Mouse (Mus musculus): ENCODE measurements at regions not wholly inside any gene's neighbourhood (a gene's known extent, or its start where the extent isn't known, plus 50 kb on each side); places are given as distances from the start of the nearest gene placed in this dataset.

DNA sequence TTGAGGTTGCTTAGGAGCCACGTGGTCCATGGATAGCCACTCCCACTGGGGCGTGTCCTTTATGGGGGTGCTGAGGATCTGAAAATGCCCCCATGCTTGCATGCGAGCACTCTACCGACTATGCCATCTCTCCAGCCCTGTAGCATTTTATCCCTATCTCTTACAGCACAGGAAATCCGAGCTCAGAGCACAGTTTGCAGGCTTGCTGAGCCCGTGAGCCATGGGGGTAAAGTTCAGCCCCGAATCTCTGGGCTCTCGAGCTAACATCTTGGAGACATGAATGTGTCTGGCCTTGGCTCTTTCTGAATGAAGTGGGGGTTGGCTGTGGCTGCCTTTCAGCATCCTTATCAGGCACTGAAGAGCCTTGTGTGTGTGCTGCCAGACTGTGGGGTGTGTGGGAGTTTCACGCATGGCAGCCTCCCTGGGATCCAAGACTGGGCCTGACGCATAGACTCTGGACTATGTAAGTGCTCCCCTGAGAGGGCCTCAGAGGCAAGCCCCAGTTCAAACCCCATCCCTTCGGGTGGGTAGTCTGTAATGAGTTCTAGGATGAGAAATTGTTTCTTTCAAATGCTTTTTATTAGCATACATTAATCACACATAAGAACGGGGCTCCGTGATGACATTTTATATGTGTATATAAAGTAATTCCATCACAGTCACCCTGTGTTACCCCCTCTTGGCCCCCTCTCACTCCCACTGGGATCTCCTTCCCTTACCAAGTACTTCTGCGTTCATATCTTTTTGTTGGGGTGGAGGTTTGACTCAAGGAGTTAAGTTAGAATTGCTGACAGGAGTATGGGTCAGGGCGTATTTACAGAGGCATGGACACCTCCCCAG lies 80.1 kb upstream of the S1pr3 start:
- no peaks in the 10 kb centered on the region for H3K27me3 ChIP-seq (ENCODE audit: control insufficient read depth, insufficient read depth, insufficient read length)
- no peaks in the 10 kb centered on the region for H3K79me3 ChIP-seq (ENCODE audit: low read depth)
- H3K4me3 ChIP-seq (ENCODE audit: insufficient read depth, poor library complexity, severe bottlenecking): no peak overlapping the region
- no peaks in the 10 kb centered on the region for H3K79me2 ChIP-seq (ENCODE audit: control insufficient read depth, insufficient read depth)
- H3K36me3 ChIP-seq (ENCODE audit: control insufficient read depth, insufficient read depth): no peaks in the 10 kb centered on the region
- no peak overlapping the region for H3ac ChIP-seq (ENCODE audit: control insufficient read depth, insufficient read length, low read depth)
- no peak for TF ChIP-seq CEBPB (IDR thresholded peaks at IDR 0.05; ENCODE audit: low read depth)
- TF ChIP-seq CTCF (IDR thresholded peaks at IDR 0.05; ENCODE audit: control insufficient read depth, insufficient read depth, insufficient read length): no peak
- no peak for TF ChIP-seq MAX (IDR thresholded peaks at IDR 0.05)
- no peak for TF ChIP-seq FOSL1 (IDR thresholded peaks at IDR 0.05; ENCODE audit: insufficient read depth, low read length, poor library complexity, severe bottlenecking)
- TF ChIP-seq USF1 (IDR thresholded peaks at IDR 0.05; ENCODE audit: low read depth): no peak
- no peak for TF ChIP-seq MYOD1 (IDR thresholded peaks at IDR 0.05; ENCODE audit: control insufficient read depth, insufficient read length, low read depth)
- no peak for TF ChIP-seq MYOG (IDR thresholded peaks at IDR 0.05; ENCODE audit: control insufficient read depth, extremely low read depth, insufficient read length)

GRCm38 (mm10) chr13:51328971-51329346 lies 79.5 kb upstream of the S1pr3 start:
- Histone ChIP-seq H3K79me3 (ENCODE audit: low read depth) (no peaks in the 10 kb centered on the region), H3ac (ENCODE audit: control insufficient read depth, insufficient read length, low read depth) (no peak overlapping the region), H3K27me3 (ENCODE audit: control insufficient read depth, insufficient read depth, insufficient read length) (no peaks in the 10 kb centered on the region), H3K4me3 (ENCODE audit: insufficient read depth, poor library complexity, severe bottlenecking) (no peak overlapping the region), H3K36me3 (ENCODE audit: control insufficient read depth, insufficient read depth) (no peaks in the 10 kb centered on the region), H3K79me2 (ENCODE audit: control insufficient read depth, insufficient read depth) (no peaks in the 10 kb centered on the region)
- TF ChIP-seq CTCF (IDR thresholded peaks at IDR 0.05; ENCODE audit: control insufficient read depth, insufficient read depth, insufficient read length) (no peak), MAX (IDR thresholded peaks at IDR 0.05) (peak; percentile 64)

DNA sequence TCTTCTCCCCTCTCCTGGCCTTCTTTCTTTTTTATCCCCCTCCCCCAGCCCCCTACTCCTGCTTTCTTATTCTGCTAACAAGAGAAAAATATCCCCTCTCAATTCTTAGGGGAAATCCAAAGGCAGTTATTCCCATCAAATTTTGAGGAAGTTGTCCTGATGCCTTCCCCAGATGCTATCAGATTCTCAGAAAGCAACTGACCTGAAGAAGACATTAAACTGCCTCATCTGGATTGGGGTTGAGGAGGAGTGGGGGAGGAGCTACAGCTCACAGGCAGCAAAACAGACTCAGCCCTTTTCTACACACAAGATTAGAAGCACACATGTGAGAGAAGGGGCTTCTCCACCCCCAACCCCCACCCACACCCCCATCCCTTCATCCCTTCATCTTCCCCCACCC lies 78.7 kb upstream of the S1pr3 start:
- TF ChIP-seq MYOD1 (IDR thresholded peaks at IDR 0.05; ENCODE audit: control insufficient read depth, insufficient read length, low read depth): no peak
- TF ChIP-seq FOSL1 (IDR thresholded peaks at IDR 0.05; ENCODE audit: insufficient read depth, low read length, poor library complexity, severe bottlenecking): no peak
- TF ChIP-seq MYOG (IDR thresholded peaks at IDR 0.05; ENCODE audit: control insufficient read depth, extremely low read depth, insufficient read length): no peak
- TF ChIP-seq MAX (IDR thresholded peaks at IDR 0.05): no peak
- TF ChIP-seq CEBPB (IDR thresholded peaks at IDR 0.05; ENCODE audit: low read depth): no peak
- no peaks in the 10 kb centered on the region for H3K27me3 ChIP-seq (ENCODE audit: control insufficient read depth, insufficient read depth, insufficient read length)
- no peaks in the 10 kb centered on the region for H3K36me3 ChIP-seq (ENCODE audit: control insufficient read depth, insufficient read depth)
- no peak overlapping the region for H3ac ChIP-seq (ENCODE audit: control insufficient read depth, insufficient read length, low read depth)
- no peak overlapping the region for H3K4me3 ChIP-seq (ENCODE audit: insufficient read depth, poor library complexity, severe bottlenecking)
- H3K79me3 ChIP-seq (ENCODE audit: low read depth): no peaks in the 10 kb centered on the region
- no peaks in the 10 kb centered on the region for H3K79me2 ChIP-seq (ENCODE audit: control insufficient read depth, insufficient read depth)

- Histone ChIP-seq H3ac (ENCODE audit: control insufficient read depth, insufficient read length, low read depth) (no peak overlapping the region), H3K4me3 (ENCODE audit: insufficient read depth, poor library complexity, severe bottlenecking) (no peak overlapping the region), H3K27me3 (ENCODE audit: control insufficient read depth, insufficient read depth, insufficient read length) (no peaks in the 10 kb centered on the region), H3K79me2 (ENCODE audit: control insufficient read depth, insufficient read depth) (no peaks in the 10 kb centered on the region), H3K36me3 (ENCODE audit: control insufficient read depth, insufficient read depth) (no peaks in the 10 kb centered on the region), H3K79me3 (ENCODE audit: low read depth) (no peaks in the 10 kb centered on the region)
- no peak for TF ChIP-seq MYOD1 (IDR thresholded peaks at IDR 0.05; ENCODE audit: control insufficient read depth, insufficient read length, low read depth)
- no peak for TF ChIP-seq FOSL1 (IDR thresholded peaks at IDR 0.05; ENCODE audit: insufficient read depth, low read length, poor library complexity, severe bottlenecking)
- no peak for TF ChIP-seq CEBPB (IDR thresholded peaks at IDR 0.05; ENCODE audit: low read depth)
These were observed 76.2 kb upstream of the S1pr3 start for GRCm38 (mm10) chr13:51332271-51332670.

DNA sequence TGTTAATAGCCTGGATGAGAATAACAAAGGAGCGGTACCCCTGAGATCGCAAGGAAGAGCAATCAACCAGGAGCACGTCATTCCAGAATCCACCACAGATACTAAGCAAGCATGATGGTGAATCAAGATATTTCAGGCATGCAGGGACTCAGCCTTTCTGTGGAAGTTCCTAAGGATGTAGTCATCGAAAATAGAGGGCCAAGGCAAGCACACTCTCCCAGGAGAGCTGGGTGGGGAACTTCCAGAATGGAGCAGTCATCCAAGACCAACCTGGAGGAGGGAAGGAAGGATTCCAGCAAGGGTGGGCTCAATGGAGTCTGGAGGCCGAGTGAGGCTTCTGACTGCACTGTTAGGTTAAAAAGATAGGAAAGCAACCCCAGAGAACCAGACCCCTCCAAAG lies 75.0 kb upstream of the S1pr3 start:
- H3K79me3 ChIP-seq (ENCODE audit: low read depth): no peaks in the 10 kb centered on the region
- no peaks in the 10 kb centered on the region for H3K27me3 ChIP-seq (ENCODE audit: control insufficient read depth, insufficient read depth, insufficient read length)
- TF ChIP-seq USF1 (IDR thresholded peaks at IDR 0.05; ENCODE audit: low read depth) (no peak), MYOD1 (IDR thresholded peaks at IDR 0.05; ENCODE audit: control insufficient read depth, insufficient read length, low read depth) (no peak), MYOG (IDR thresholded peaks at IDR 0.05; ENCODE audit: control insufficient read depth, extremely low read depth, insufficient read length) (no peak), CTCF (IDR thresholded peaks at IDR 0.05; ENCODE audit: control insufficient read depth, insufficient read depth, insufficient read length) (no peak), FOSL1 (IDR thresholded peaks at IDR 0.05; ENCODE audit: insufficient read depth, low read length, poor library complexity, severe bottlenecking) (no peak), MAX (IDR thresholded peaks at IDR 0.05) (no peak), CEBPB (IDR thresholded peaks at IDR 0.05; ENCODE audit: low read depth) (no peak)
- H3ac ChIP-seq (ENCODE audit: control insufficient read depth, insufficient read length, low read depth): no peak overlapping the region
- no peak overlapping the region for H3K4me3 ChIP-seq (ENCODE audit: insufficient read depth, poor library complexity, severe bottlenecking)
- no peaks in the 10 kb centered on the region for H3K79me2 ChIP-seq (ENCODE audit: control insufficient read depth, insufficient read depth)
- H3K36me3 ChIP-seq (ENCODE audit: control insufficient read depth, insufficient read depth): no peaks in the 10 kb centered on the region

- H3K79me3 ChIP-seq (ENCODE audit: low read depth): no peaks in the 10 kb centered on the region
- H3K4me3 ChIP-seq (ENCODE audit: insufficient read depth, poor library complexity, severe bottlenecking): no peak overlapping the region
- no peaks in the 10 kb centered on the region for H3K27me3 ChIP-seq (ENCODE audit: control insufficient read depth, insufficient read depth, insufficient read length)
- TF ChIP-seq FOSL1 (IDR thresholded peaks at IDR 0.05; ENCODE audit: insufficient read depth, low read length, poor library complexity, severe bottlenecking): no peak
- TF ChIP-seq MAX (IDR thresholded peaks at IDR 0.05): no peak
- TF ChIP-seq MYOG (IDR thresholded peaks at IDR 0.05; ENCODE audit: control insufficient read depth, extremely low read depth, insufficient read length): no peak
- no peak for TF ChIP-seq CTCF (IDR thresholded peaks at IDR 0.05; ENCODE audit: control insufficient read depth, insufficient read depth, insufficient read length)
- H3ac ChIP-seq (ENCODE audit: control insufficient read depth, insufficient read length, low read depth): no peak overlapping the region
- no peaks in the 10 kb centered on the region for H3K79me2 ChIP-seq (ENCODE audit: control insufficient read depth, insufficient read depth)
- H3K36me3 ChIP-seq (ENCODE audit: control insufficient read depth, insufficient read depth): no peaks in the 10 kb centered on the region
These were observed 71.7 kb upstream of the S1pr3 start for GRCm38 (mm10) chr13:51336726-51337125.
